Mouse (Mus musculus) R1 (cell line): ENCODE results near the gene Tmeff2.

Source experiments
- DNase-seq: peaks from one replicate; pipeline ENCODE4 v3.0.0-alpha.2; 2018; ENCODE audit warnings: low read depth, low spot score

Tmeff2 gene

GRCm38 (mm10) chr1:51104698-51105097, 204.3 kb downstream of the Tmeff2 start:
- no peak for DNase-seq

DNA sequence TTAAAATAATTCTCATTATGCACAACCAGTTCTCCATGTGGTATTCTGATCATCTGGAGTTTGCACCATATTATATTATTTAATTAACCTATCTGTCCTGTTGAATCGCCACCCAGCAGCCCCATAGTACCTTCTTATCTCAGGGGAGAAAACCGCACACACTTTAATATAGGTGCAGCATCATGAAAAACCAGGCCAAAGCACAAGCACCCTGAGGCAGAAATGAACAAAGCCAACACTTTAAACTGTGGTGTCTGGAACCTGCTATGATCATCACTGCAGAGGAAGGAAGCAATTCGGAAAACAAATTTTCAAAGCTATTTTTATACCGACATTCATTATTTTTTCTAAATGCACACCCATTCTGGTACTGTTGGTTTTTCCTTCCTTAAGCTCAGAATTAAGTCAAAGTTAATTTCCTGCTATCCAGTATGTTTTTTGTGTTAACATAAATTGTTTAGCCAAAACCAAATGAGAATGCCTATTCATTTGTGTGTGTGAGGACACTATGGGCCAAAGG, 206.0 kb downstream of the Tmeff2 start:
- DNase-seq, result no peak

DNA sequence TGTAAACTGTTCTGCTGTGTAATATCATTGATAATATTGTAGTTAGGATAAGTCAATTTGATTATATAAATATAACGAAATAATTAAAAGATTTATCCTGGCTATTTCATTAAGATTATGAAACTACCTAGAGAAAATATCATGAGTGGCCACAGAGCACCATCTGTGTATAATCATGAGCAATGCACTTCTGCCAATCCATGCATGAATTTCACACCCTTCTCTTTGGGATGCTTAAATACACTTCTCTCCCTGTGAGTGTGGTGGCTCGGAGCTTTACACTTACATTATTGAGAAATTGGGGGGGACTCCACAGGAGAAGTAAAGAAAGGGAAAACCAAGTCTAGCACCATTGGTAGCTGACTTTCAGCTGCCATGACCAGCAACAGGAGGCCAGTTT, 206.9 kb downstream of the Tmeff2 start:
- DNase-seq, result no peak

DNA sequence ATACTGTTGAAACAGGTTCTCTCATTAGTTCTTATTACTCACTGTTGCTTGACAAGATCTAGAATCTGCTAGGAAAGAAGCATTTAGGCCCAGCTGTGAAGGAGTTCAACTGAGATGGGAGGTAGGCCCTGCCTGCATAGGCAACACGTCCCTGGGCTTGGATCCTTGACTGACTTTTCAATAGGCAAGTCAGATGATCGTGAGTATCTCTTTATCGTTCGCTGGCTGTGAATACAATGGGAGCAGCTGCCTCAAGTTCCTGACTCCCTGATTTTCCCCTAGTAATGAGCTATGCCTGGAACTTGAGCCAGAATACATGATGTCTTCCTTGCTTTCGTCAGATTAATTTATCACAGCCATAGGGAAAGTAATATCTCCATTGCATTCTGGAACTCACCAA, 214.3 kb downstream of the Tmeff2 start:
- no peak for DNase-seq

- no peak for DNase-seq
These were observed 215.3 kb downstream of the Tmeff2 start for GRCm38 (mm10) chr1:51115761-51116160.

- DNase-seq, result no peak
These were observed 217.4 kb downstream of the Tmeff2 start for GRCm38 (mm10) chr1:51117830-51118229.

DNA sequence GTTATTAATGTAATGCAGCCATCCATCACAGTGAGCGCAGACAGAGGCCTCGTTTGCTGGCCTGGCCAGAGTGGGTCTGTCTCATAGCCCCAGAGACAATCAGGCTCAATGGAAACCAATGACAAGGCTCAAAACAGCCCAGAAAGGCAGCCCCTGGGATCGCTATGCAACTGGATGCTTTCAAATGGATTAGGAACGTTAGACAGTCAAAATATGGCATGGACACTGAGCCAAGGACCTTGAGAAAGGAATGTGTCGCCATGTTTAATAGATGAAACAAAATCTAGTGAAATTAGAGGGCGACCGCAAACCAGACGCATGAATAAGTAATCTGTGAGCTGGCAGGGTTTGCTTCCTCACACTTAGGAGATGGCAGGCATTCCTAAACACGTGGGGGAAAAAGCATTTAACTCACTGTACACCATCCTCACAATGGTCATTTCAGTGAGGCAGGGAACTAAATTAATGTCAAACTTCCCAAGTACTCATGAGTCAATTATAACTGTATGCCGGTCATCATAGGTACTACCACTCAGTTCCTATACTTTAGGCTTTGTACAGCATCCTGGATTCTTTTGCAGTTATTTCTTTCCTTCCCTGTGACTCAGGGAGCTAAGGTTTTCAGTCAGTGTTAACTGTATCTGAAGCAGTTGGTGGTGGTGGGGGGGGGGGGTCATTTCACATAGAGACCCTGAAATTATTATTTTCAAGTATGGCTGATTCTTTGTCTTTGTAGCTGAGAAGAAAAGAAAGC, 225.4 kb downstream of the Tmeff2 start:
- no peak for DNase-seq

DNA sequence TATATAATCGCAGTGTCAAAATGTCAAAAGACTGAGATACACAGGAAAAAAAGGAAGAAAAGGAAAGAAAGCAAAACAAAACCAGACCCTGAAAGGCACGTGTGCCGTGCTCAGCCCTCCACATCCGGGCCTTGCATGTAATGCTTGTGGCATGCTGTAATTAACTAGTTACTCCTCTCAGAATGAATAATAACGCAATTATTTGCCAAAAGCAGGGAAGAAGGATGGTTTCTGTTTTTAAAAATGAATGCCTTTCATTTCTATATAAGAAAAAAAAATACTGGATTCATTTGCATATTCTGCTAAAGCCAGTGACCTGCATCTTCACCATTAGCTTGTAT, 225.9 kb downstream of the Tmeff2 start:
- DNase-seq, result no peak

- no peak for DNase-seq
These were observed 236.3 kb downstream of the Tmeff2 start for GRCm38 (mm10) chr1:51136792-51137191.

DNA sequence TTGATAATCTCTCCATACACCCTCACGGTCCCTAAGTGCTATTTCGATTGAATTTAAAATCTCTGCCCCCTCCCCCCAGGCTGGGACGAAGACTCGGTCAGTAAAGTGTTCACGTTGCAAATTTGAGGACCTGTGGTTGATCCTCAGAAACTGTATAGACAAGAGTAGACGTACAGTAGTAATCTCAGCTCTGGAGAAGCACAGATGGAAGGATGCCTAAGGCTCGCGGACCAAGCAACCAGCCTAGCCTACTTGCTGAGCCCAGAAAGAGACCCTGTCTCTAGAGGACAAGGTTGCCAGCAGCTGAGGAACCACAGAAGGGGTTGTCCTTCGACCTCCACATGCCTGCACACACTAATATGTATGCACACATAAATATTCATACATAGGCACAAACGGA, 239.2 kb downstream of the Tmeff2 start:
- DNase-seq, result no peak

DNA sequence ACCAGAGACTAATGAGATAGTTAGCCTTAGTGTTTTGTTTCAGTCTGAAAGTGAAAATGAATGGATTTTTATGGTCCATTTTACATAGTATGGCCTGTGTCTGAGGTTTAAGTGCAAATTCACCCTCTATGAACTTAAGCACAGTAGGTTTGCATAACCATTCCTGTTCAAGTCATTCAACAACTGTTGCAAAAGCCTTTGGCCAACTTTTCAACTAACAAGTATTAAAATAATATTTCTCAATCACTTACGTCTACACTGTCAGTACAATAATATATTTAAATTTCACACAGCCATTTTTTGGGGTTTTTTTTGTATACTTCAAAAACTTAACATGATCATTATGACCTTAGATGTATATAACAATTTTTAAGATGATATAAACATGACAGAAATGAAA, 240.9 kb downstream of the Tmeff2 start:
- DNase-seq, result no peak

DNA sequence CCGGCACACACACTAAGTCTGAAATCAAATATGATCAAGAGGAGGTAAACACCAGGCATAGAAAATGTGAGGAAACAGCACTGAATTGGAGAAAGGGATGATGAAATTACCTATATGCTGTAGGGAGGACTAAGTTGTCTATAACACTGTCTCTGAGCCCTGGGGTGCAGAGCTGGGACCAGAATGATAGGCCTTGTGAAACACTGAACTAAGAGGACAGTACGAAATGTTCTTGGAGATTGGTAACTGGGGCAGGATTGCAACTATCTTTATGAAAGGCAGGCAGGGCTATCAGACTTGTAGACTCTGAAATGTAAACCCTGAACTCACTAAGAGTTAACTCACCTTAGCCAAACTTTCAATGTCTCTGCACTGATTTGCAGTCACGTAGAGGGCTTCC, 242.3 kb downstream of the Tmeff2 start:
- DNase-seq, result no peak

DNA sequence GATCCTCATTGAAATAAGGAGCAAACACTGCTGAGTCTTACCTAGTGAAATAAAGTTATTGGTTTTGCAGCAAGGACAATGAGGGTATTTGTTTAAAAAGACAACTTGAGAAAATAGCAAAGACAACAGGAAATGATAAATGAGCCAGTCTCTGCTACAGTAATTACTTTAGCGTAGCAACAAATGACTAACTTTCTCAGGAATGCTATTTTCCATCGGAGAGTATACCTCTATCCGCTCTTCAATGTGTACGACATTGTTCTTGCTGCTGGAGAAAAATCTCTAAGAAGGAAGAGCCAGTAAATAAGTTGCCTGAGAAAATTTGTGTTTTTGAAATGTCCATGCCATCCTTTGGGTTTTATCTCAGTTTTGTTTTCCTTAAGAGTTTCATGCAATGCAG, 245.2 kb downstream of the Tmeff2 start:
- DNase-seq, result no peak

- no peak for DNase-seq
These were observed 248.2 kb downstream of the Tmeff2 start for GRCm38 (mm10) chr1:51148481-51149137.

DNA sequence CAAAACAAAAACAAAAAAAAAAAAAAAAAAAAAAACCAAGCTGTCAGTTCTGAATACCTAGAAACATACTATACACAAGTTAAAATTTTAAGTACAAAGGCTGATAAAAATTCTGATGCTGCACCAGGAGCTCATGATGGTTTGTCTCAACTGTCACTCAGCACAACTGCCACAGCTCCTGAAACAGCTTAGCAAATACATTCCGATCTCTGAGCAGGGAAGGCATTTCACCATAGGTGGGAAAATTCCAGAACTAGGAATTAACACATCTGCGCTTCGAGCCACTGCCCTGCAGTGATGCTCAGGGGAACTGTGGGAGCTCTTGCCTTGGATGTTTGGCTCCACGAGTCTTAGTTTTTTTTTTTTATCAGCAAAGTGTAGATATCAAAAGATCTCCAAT, 249.0 kb downstream of the Tmeff2 start:
- DNase-seq, result peak; percentile 40

- no peak for DNase-seq
These were observed 249.4 kb downstream of the Tmeff2 start for GRCm38 (mm10) chr1:51149890-51150289.

DNA sequence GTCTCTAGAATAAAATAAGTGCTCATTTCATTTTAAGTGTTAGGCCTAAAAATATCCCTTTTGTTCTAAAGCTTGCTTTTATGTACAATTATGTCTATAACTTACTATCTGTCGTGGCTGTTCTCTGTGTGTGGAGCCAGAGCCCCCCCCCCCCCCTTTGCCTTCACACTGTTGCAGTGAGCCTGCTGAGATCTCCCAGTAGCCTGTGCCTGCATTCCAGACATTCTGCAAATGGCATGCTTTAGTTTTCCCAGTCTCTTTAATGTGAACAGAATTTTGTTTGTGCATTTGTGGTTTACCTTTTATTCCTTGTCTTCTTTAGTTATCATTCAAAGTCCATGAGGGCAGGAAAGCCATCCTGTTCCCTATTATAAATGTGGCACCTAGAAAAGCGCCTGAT, 251.6 kb downstream of the Tmeff2 start:
- peak; percentile 13 for DNase-seq

GRCm38 (mm10) chr1:51152856-51153255, 252.4 kb downstream of the Tmeff2 start:
- no peak for DNase-seq

DNA sequence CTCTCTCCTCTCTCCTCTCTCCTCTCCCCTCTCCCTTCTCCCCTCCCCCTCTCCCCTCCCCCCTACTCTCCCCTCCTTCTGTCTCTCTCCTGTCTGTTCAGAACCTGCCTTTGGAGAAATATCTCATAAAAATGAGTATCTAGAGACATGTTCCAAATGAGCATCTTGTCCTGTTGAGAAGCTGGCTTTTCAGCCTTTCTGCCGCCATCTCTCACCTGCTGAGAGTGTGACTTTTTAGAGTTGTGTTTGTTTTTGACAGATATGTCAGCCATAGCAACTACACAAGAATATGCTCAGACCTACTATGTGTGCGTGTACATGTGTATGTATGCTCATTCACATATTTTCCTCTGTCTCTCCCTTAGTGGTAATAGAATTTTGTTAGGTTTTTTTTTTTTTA, 283.8 kb downstream of the Tmeff2 start:
- no peak for DNase-seq

GRCm38 (mm10) chr1:51189008-51189407, 288.6 kb downstream of the Tmeff2 start:
- no peak for DNase-seq

GRCm38 (mm10) chr1:51191253-51191652, 290.8 kb downstream of the Tmeff2 start:
- DNase-seq, result no peak

- DNase-seq, result no peak
These were observed 291.6 kb downstream of the Tmeff2 start for GRCm38 (mm10) chr1:51191872-51192613.
